Mouse (Mus musculus) erythroid progenitor cell, adult 5-6 weeks (primary cell): ENCODE data around the gene Gng7. TPM values are rescaled to one million over a fixed set of nuclear protein-coding genes. Genes with fewer than 3 reads are reported as not detected.

Experiments
- ATAC-seq: replicated peaks from 2 replicates; pipeline ENCODE4 v1.8.0; 2016; ENCODE audit warnings: moderate number of reproducible peaks, mild to moderate bottlenecking, moderate TSS enrichment, inconsistent platforms; ENCODE audit not compliant: poor library complexity, low FRiP score, severe bottlenecking
- total RNA-seq, 2 experiments: library from RNA; stranded (forward) in 1 of 2; stranded (reverse) in 1 of 2; fragments of 150-400 nt in 1 of 2; fragments of 186-747, 209-891 nt in 1 of 2; gene quantifications; 2 replicates each; pipeline versions ENCODE4 v1.2.3 to v1.2.4; 2015 to 2017; ENCODE audit warnings: low replicate concordance in 2 of 2

Gene Gng7
- total RNA-seq, 2 experiments from 2014 or later = 0.38 TPM; not detected in 1

DNA sequence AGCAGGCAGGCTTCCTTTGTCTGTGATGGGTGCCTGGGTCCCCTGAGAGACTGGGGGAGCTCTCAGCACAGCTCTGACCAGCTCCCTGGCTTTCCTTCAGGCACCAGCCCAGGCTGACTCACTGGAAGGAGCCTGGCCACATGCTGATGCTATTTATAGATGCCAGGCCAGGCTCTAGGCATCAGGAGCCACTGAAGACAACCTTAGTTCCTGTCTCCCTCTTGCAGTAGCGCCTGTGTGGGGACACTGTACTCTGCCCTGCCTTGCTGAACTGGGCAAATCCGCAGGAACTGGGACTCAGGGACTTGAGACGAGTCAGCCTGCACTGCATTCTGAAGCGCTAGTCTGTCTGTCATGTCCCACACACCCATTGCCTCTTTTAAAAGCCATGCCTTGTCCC is 12.6 kb upstream of the Gng7 start:
- ATAC-seq = no peak

DNA sequence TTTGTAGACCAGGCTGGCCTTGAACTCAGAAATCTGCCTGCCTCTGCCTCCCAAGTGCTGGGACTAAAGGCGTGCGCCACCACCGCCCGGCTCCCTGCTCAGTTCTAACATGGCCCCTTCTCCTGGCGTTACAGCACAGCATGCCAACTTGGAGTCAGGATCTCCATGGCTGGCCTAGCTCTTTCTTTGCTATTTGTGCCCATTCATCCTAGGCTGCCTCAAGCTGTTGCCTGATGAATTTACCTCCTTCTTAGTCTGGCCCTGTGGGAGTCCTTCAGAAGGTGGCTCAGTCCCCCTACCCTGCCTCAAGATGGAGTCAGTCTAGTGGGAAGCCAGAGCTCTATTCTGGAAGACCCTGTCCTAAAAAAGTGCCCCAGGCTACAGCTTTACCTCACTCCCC is 12.1 kb upstream of the Gng7 start:
- ATAC-seq = no peak

DNA sequence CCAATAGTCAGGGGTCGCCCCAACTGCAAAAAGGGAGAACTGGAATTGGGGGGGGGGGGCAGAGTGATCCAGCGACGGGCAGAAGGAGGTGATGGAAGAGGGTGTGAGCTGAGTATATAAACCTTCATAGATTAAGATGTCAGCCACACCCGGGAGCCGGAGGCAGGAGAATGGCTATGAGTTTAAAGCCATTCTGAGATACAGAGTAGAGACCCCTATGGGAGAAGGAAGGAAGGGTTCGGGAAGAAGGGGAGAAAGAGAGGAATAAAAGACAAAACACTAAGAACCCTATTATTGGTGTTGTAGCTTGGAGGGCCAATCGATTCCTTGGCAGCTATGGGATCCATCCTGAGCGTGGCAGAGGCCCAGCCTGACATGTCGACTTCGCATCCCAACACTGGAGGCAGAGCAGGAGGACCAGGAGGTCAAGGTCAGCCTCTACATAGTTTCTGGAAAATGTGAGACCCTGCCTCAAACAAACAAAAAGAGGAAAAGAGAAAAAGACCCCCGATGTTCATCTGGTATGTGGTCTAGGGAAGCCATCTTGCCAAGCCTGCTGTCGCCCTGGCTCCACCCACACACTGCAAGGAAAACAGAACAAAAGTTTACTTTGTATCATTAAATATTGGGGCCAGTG is 11.0 kb upstream of the Gng7 start, which contains the start of gene Diras1:
TSS of gene Diras1 (minus strand) at position 24 of the 637 bp plus-strand sequence.
- ATAC-seq = no peak

GRCm38 (mm10) chr10:81025047-81025621 is 10.4 kb upstream of the Gng7 start:
- ATAC-seq = no peak

DNA sequence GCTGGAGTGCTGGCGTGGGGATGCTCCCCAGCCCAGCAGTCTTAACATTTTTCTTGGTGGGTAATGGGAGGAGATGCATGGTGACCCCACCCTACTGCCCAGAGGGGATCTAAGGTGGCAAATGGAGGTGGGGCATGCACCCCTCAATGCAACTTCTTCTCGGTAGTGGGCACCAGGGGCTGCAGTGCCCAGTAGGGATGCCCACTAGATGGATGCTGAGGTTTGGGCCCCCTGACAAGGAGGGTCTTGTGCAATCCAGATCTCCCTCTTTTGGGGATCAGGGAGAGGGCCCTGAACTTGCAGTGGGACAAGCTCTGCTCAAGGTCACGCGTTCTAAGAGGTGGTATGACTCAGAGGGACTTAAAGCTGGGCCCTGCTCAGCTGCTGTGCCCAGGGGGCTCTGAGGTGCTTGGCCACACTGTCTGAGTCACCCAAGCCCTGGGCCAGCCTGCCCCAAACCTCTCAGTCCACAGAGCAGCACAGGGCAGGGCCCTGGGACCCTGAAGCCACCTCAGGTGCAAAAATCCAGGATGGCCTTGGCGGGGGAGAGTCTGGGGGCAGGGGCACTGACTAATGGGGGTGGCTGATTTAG is 9.7 kb upstream of the Gng7 start:
- no peak for ATAC-seq

DNA sequence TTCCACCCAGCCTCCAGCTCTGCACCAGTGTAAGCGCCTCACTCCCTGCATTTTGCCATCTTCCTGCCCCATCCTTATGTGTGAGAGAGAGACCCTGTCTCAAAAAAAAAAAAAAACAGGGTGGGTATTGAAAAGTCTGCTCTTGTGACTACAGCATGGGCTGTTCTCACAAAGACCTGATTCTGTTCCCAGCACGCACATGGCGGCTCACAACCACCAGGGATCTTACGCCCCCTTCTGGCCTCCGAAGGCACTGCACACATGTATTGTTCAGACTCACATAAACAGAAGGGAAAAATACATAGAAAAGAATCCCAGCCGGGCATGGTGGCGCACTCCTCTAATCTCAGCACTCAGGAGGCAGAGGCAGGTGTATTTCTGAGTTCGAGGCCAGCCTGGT is 8.0 kb upstream of the Gng7 start:
- ATAC-seq = no peak

- ATAC-seq = no peak
Observed at GRCm38 (mm10) chr10:81021547-81022110, 6.9 kb upstream of the Gng7 start.

DNA sequence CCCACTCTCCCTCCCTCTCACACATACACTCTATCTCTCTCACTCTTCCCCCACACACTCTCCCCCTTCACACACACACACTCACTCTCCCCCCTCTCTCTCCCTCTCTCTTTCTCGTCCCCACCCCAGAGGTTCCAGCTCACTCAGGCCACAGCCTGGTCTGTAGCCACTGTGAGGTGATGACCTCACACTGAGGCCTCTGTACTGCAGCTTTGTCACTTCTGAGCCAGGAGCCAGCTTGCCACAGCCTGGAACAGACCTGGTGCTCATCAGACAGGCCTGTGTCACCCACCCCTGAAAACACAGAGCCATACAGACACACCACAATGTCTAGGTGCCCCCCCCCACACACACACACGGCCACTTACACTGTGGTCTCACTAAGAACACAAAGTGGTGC is 5.5 kb upstream of the Gng7 start:
- ATAC-seq = no peak

- ATAC-seq = no peak
Observed at GRCm38 (mm10) chr10:81019687-81020086, 4.9 kb upstream of the Gng7 start.

DNA sequence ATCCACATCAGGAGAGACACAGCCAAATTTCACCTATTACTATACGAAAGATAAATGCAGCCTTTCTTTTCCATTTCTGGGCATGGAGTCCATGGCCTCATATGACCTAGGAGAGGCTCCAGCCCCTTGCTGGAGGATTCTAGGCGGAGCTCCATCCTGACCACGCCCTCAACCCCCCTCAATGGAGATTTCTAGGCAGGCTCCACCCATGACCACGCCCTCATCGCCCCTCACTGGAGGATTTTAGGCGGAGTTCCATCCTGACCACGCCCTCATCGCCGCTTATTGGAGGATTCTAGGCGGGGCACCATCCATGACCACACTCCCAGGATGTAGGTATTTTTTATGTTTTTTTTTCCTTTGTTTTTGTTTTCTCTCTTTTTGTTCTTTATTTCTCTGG is 3.6 kb upstream of the Gng7 start:
- no peak for ATAC-seq

DNA sequence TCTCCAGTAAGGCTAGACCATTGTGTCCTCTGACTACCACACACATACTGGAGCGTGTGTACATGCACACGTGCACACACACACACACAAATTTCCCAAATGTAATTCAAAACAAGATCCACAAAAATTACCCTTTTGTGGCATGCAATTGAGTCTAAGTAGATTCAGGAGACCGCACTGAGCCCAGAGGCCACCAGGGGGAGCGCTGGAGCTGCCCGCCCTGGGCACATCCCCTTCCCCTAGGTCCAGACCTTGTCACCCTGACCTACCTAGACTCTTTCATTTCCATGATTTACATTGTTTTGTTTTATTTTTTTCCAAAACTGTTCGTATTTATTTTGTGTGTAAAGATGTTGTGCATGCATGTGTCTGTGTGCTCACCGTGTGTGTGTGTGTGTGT is 1.9 kb upstream of the Gng7 start:
- no peak for ATAC-seq

- no peak for ATAC-seq
Observed at GRCm38 (mm10) chr10:81015666-81016065, 921 bp upstream of the Gng7 start.

GRCm38 (mm10) chr10:81010851-81011250 is 3.9 kb downstream of the Gng7 start:
- no peak for ATAC-seq

GRCm38 (mm10) chr10:81007240-81007639 is 7.5 kb downstream of the Gng7 start:
- ATAC-seq = no peak

DNA sequence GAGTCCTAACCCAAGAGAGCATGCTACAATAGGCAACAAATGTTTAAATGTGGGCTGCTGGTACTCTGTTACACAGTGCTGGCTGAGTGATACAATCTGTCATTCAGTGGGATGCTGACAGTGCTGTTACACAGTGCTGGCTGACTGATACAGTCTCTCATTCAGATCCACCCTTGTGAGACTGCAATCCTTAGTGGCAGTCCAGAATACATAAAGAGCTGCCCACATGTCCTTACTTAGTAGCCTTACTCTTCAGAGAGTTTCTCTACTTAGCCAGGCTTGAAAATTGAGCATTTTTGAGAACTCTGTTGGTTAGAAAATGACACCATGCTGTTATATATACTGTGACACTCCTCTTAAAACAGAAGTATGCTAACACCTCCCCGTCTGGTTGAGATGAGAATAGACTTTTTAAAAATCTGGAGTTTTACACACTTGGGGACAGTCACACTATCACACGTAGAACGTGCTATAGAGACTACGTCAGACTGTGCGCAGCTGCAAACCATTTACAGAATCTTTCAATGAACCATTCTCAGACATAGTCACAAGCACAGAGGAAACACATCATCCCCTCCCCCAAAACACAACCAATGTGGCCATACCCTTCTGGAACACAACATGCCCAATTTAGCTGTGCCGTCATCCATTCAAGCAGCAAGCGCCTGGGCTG is 8.6 kb downstream of the Gng7 start:
- ATAC-seq = no peak

DNA sequence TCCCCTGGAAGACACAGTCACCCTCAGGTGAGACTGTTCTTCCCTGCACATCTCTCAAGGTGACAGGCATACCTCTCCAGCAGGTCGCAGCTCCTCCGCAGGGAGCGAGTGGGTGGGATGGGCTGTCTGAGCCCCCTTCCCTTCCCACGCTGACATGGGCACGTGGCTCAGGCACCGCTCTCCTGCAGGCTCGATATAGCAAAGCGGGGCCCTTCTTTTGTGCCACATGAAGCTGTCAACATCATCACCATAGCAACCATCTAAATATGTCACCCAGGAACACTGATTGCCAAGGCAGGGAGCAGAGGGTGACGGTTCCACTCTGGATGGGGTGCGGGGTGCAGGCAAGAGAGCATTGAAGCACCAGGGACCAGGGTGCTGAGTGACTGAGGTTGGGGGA is 13.6 kb downstream of the Gng7 start:
- ATAC-seq = no peak

GRCm38 (mm10) chr10:81000197-81001062 is 14.3 kb downstream of the Gng7 start:
- no peak for ATAC-seq

DNA sequence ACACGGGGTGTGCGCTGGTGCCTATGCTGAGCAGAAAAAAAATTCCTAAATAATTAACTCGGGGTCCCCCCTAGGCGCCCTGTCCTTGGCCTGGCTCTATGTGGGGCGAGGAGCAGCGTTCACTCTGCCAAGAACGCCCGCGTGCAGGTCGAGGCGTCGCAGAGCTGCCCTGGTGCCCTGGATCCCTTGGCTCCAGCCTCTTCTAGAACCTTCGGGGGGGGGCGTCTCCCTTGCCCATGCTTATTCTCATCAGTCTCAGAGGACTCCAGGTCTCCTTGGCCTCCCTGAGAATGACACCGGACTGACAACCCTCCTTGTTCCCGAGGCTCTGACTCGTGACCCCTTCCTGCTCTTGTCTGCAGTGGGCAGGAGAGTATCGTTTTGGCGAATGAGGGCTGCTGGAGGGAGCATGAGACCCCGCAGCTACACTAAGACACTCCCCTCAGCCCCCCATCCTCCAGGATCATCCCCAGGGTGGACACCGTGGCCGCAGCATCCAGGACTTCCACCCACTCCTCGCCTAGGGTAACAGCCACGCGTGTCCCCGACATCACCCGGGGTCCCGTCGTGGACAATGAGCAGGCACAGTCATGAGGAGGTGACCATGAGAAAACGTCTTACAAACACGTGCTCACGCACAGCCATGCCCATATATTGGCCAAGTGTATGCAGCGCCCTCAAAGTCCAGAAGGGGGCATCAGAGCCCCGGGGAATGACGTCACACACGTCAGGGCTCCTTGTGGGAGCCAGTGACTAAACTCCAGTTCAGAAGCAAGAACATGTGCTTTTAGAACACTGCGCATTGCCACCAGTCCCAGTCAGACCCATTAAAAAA is 15.2 kb downstream of the Gng7 start:
- peak; percentile 77 for ATAC-seq

DNA sequence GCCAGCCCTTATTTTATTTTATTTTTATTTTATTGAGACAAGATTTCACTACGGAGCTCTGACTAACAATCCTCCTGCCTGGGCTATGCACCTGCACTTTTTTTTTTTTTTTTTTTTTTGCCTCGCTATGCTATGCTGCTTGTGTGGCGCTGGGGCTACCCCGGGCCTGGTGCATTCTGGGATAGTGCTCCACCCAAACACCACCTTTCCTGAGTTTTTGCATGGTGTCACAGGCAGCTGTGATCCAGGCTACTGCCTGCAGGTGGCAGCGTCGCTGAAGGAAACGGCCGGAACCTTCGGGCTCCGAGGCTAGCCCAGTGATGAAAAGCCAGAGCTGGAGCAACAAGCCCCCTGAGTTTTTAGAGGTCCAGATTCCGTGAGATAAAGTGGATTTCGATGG is 16.0 kb downstream of the Gng7 start:
- ATAC-seq = no peak; the same call in 1 of the 2 replicates
